Mouse (Mus musculus) urinary bladder, postnatal 4 days (tissue): ENCODE data around the gene Clec4g.
A peak's percentile ranks its signal among the peaks of the same experiment; 100 is the strongest.

Source experiments
- DNase-seq, 2 experiments: peaks; one replicate each; pipeline ENCODE4 v3.0.0; 2021 to 2022; ENCODE audit warnings: low spot score in 2 of 2

Clec4g gene

DNA sequence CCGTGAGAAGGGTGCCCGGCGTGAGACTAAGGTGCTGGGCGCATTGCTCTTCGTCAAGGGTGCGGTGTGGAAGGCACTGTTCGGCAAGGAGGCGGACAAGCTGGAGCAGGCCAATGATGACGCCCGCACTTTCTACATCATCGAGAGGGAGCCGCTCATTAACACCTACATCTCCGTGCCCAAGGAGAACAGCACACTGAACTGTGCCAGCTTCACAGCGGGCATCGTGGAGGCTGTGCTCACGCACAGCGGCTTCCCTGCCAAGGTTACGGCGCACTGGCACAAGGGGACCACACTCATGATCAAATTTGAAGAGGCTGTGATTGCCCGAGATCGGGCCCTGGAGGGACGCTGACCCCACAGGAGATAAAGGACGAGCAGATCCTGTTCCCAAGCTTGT lies 41.2 kb downstream of the Clec4g start:
- no peak for DNase-seq

GRCm38 (mm10) chr8:3678831-3679230 lies 41.6 kb downstream of the Clec4g start:
- DNase-seq, result no peak

DNA sequence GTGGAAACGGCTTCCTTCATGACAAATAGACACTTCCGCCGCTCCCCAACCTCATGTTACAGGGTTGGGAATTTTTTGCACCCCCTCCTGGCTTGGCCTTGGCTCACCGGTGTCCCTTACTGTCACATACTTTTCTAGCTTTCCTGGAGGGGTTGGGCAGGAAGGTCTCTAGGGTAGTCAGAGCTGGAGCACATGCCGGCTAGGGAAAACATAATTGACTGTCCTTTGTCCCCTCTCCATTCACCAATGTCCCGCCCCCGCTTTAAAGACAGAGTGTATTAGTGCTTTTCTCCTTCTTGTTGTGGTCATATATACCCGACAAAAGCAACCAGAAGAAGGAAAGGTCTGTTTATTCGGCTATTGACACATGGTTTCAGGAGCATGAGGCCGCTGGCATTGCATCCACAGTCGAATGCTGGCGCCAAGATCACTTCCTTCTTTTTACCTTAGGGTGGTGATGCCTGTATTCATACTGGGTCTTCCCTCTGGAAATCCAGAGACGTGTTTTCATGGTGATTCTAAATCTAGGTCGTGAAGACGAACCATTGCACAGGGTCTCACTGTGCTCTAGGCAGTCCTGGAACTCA lies 43.4 kb downstream of the Clec4g start:
- no peak for DNase-seq

DNA sequence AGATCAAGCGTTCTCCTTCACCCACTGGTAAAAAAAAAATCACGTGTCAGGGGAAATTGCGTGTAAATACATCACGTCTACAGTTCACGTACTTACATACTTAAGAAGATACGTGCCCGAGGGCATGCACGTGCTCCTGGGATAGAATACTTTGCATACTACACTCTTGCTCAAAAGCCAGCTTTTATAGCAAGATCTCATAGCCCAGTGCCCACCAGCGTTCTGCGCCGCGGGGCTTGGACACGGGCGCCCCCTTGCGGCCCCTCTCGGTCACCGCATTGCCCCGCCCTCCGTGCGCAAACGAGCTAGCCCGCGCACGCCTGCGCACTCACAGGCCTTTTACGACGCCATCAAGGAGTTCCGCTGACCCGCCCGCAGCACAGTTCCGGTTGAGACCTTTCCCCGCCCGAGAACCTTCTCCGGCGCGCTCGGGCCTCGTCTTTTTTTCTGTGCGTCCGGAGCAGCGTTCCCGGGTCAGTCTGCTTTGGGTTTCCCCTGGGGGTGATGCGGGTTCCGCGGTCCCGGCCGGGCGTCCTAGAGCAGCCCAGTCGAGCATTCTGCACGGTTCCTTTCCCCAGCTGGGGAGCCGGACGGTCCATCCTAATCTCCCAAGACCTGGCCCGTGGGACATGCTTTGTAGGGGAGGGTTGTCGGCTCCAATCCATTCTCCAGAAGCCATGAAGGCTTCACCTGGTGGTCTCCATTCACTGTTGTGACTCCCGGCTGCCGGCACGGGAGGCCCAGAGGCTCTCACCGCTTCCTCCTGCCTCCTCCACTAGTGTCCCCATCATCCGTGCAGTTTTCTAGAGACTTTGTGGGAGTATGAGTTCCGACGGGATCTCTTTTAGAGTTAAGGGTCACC lies 44.1 kb downstream of the Clec4g start, which contains the start of gene Trappc5:
TSS of gene Trappc5 (plus strand) at position 169 of the 862 bp plus-strand sequence.
- peak; percentile 91 for DNase-seq

- DNase-seq, result no peak
Observed at GRCm38 (mm10) chr8:3674671-3675070, 45.8 kb downstream of the Clec4g start.

- peak; percentile 65 to 85 for DNase-seq
Observed at GRCm38 (mm10) chr8:3671980-3672491, 48.4 kb downstream of the Clec4g start, which contains the start of gene Fcor. Gene Fcor (minus strand): TSS chr8:3672362.

- no peak for DNase-seq
Observed at GRCm38 (mm10) chr8:3670388-3670787, 50.1 kb downstream of the Clec4g start.

- DNase-seq, result no peak
Observed at GRCm38 (mm10) chr8:3665507-3665906, 54.9 kb downstream of the Clec4g start, which contains the start of gene Mcemp1. Gene Mcemp1 (plus strand): TSS chr8:3665754.

DNA sequence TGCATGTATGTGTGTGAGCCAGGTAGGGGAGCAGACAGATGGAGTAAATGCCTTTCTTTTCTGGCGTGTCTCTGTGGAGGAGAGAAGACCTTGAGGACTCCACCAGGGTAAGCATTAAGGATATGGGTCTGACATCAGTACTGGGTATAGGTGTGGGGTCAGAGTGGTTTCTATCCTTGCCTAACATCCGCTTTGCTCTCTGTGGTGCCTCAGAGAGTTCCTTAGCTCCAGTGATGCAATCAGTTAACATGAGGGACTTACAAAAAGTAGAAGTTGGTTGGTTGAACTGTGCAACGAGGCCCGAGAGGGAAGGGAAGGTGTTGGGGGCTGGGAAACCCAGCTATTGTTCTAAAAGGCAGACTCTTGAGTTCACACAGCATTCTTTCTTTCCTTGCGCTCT lies 56.0 kb downstream of the Clec4g start:
- DNase-seq, result no peak

- no peak for DNase-seq
Observed at GRCm38 (mm10) chr8:3660889-3661288, 59.6 kb downstream of the Clec4g start.
